10 mouse cellular contexts compared by ENCODE assay signal in the genomic region with DNA sequence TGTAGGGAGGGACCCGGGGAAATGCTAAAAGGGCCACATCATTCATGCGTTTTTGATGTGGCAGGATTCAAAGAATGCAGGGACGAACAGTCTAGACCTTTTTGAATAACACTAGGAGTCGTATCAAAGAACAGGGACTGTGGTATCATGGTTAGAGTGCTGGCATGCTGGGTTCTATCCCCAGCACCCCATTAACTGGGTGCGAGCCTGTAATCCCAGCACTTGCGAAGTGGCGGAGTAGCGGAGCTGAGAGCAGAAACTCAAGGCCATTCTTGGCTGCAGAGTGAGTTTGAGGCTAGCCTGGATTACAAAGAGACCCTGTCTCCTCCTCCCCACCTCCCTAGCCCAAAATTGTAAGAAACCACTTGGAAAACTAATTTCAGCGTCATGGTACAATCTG. TPM values are rescaled to one million over a fixed set of nuclear protein-coding genes. Genes with fewer than 3 reads are reported as not detected.
DNase-seq lines count a peak whose midpoint lies in the region; ATAC-seq and TF ChIP-seq lines count a peak whose summit lies in the region.
"Had no signal": no experiment of that assay in that cellular context is flagged by ENCODE, and none has a peak within 500 bp of the region (broad histone marks: within the 10 kb centered on the region; RNA-seq: fewer than 3 reads in every experiment).

No protein-coding gene starts in this region.

- no peaks in the 10 kb centered on the region for H3K36me3 ChIP-seq in forebrain, embryonic 11.5 days (ENCODE audit: control insufficient read depth, insufficient read depth, low read length)
- no peaks in the 10 kb centered on the region for H3K36me3 ChIP-seq in forebrain, embryonic 13.5 days (ENCODE audit: poor library complexity, severe bottlenecking)
- no peaks in the 10 kb centered on the region for H3K36me3 ChIP-seq in lung, embryonic 14.5 days (ENCODE audit: insufficient read depth)
- H3K36me3 ChIP-seq in ES-Bruce4 (ENCODE audit: control insufficient read depth, insufficient read depth, low read length, poor library complexity, severe bottlenecking): no peaks in the 10 kb centered on the region
- no peaks in the 10 kb centered on the region for H3K36me3 ChIP-seq in hindbrain, postnatal 0 days (ENCODE audit: insufficient read depth, low read length)

- H3K27me3 ChIP-seq in forebrain, embryonic 11.5 days (ENCODE audit: control insufficient read depth, insufficient read depth, low read length): peaks cover 41% of the 10 kb centered on the region
- H3K27me3 ChIP-seq in forebrain, embryonic 13.5 days: peaks cover 55% of the 10 kb centered on the region
- H3K27me3 ChIP-seq in lung, embryonic 14.5 days (ENCODE audit: insufficient read depth, low read length): peaks cover 15% of the 10 kb centered on the region; the same call in 1 of the 2 replicates
- no peaks in the 10 kb centered on the region for H3K27me3 ChIP-seq in ES-Bruce4 (ENCODE audit: control insufficient read depth, insufficient read depth, low read length, poor library complexity, severe bottlenecking)
- peaks cover 31% of the 10 kb centered on the region for H3K27me3 ChIP-seq in hindbrain, postnatal 0 days (ENCODE audit: insufficient read depth, low read length)

- no peak overlapping the region for H3K9ac ChIP-seq in forebrain, embryonic 11.5 days (ENCODE audit: low read length)
- no peak overlapping the region for H3K9ac ChIP-seq in forebrain, embryonic 13.5 days
- no peak overlapping the region for H3K9ac ChIP-seq in lung, embryonic 14.5 days
- H3K9ac ChIP-seq in ES-Bruce4 (ENCODE audit: low read depth, poor library complexity, severe bottlenecking): peak overlapping the region; percentile 46; the same call in 1 of the 2 replicates
- no peak overlapping the region for H3K9ac ChIP-seq in hindbrain, postnatal 0 days (replicated peaks; ENCODE audit: low read length)

- no peak for ATAC-seq in forebrain, embryonic 11.5 days (replicated peaks; ENCODE audit: low FRiP score)
- ATAC-seq in forebrain, embryonic 13.5 days: no peak
- ATAC-seq in lung, embryonic 14.5 days (ENCODE audit: insufficient read depth): peak; percentile 67
- no peak for ATAC-seq in hindbrain, postnatal 0 days
- ATAC-seq in inflammation-experienced regulatory T-cells, adult 6 months: no peak
- no peak for ATAC-seq in erythroid progenitor cell, adult 5-6 weeks (replicated peaks; ENCODE audit: low FRiP score, poor library complexity, severe bottlenecking)

- no peak for DNase-seq in forebrain, embryonic 11.5 days (ENCODE audit: low spot score)
- DNase-seq in lung, embryonic 14.5 days: peak; percentile 85
- DNase-seq in lung, postnatal 14 days: no peak
- DNase-seq in hindbrain, postnatal 0 days (ENCODE audit: low spot score): no peak
- DNase-seq: thymus, adult 2 months had no signal

- no peak for TF ChIP-seq POLR2A in ES-Bruce4 (IDR thresholded peaks at IDR 0.05; ENCODE audit: insufficient read depth, low read length)

- H3K27ac ChIP-seq in forebrain, embryonic 11.5 days (ENCODE audit: low read depth, low read length): no peak overlapping the region
- H3K27ac ChIP-seq in forebrain, embryonic 13.5 days: no peak overlapping the region
- peak overlapping the region; percentile 84 for H3K27ac ChIP-seq in lung, embryonic 14.5 days (ENCODE audit: low read depth)
- no peak overlapping the region for H3K27ac ChIP-seq in ES-Bruce4 (ENCODE audit: insufficient read depth, low read length)
- no peak overlapping the region for H3K27ac ChIP-seq in hindbrain, postnatal 0 days

- H3K4me2 ChIP-seq in forebrain, embryonic 11.5 days (ENCODE audit: low read depth, low read length, severe bottlenecking): peak overlapping the region; percentile 42; the same call in 1 of the 2 replicates
- no peak overlapping the region for H3K4me2 ChIP-seq in forebrain, embryonic 13.5 days
- peak overlapping the region; percentile 58 for H3K4me2 ChIP-seq in lung, embryonic 14.5 days
- H3K4me2 ChIP-seq in hindbrain, postnatal 0 days (ENCODE audit: low read depth, low read length): peak overlapping the region; percentile 47

- H3K9me3 ChIP-seq in forebrain, embryonic 11.5 days (ENCODE audit: control insufficient read depth, low read length): no peaks in the 10 kb centered on the region
- no peaks in the 10 kb centered on the region for H3K9me3 ChIP-seq in forebrain, embryonic 13.5 days (replicated peaks)
- H3K9me3 ChIP-seq in lung, embryonic 14.5 days (ENCODE audit: low read depth, low read length): no peaks in the 10 kb centered on the region
- H3K9me3 ChIP-seq in ES-Bruce4 (replicated peaks; ENCODE audit: control insufficient read depth, insufficient read depth, low read length, poor library complexity, severe bottlenecking): no peaks in the 10 kb centered on the region
- H3K9me3 ChIP-seq in hindbrain, postnatal 0 days (ENCODE audit: low read length): no peaks in the 10 kb centered on the region

- H3K4me1 ChIP-seq in forebrain, embryonic 11.5 days (replicated peaks; ENCODE audit: control insufficient read depth, insufficient read depth, low read length): peaks cover 6% of the 10 kb centered on the region
- peaks cover 16% of the 10 kb centered on the region for H3K4me1 ChIP-seq in forebrain, embryonic 13.5 days
- peaks cover 15% of the 10 kb centered on the region for H3K4me1 ChIP-seq in lung, embryonic 14.5 days (ENCODE audit: insufficient read depth)
- H3K4me1 ChIP-seq in ES-Bruce4 (ENCODE audit: control insufficient read depth, insufficient read depth, low read length): peaks cover 2% of the 10 kb centered on the region
- H3K4me1 ChIP-seq in hindbrain, postnatal 0 days (ENCODE audit: insufficient read depth, low read length): 0 out of 2 replicates have a peak, but pooled peaks cover 8% of the 10 kb centered on the region

- TF ChIP-seq CTCF in lung, embryonic 14.5 days (IDR thresholded peaks at IDR 0.05; ENCODE audit: low read depth): no peak
- no peak for TF ChIP-seq CTCF in ES-Bruce4 (IDR thresholded peaks at IDR 0.05; ENCODE audit: low read depth, low read length)
- no peak for TF ChIP-seq CTCF in hindbrain, postnatal 0 days (IDR thresholded peaks at IDR 0.05; ENCODE audit: low read depth)

- no peak for TF ChIP-seq EP300 in ES-Bruce4 (IDR thresholded peaks at IDR 0.05; ENCODE audit: insufficient read depth, low read depth, low read length)

- 3% methylated on average over 9 of the region's 9 CpGs for WGBS in forebrain, embryonic 11.5 days
- WGBS in forebrain, embryonic 13.5 days: 12% methylated on average over 9 of the region's 9 CpGs
- WGBS in lung, embryonic 14.5 days: 10% methylated on average over 9 of the region's 9 CpGs
- WGBS in hindbrain, postnatal 0 days: 17% methylated on average over 9 of the region's 9 CpGs

- no peak overlapping the region for H3K4me3 ChIP-seq in forebrain, embryonic 11.5 days (ENCODE audit: low read depth, low read length)
- no peak overlapping the region for H3K4me3 ChIP-seq in forebrain, embryonic 13.5 days
- no peak overlapping the region for H3K4me3 ChIP-seq in lung, embryonic 14.5 days (ENCODE audit: low read depth, low read length)
- no peak overlapping the region for H3K4me3 ChIP-seq in ES-Bruce4 (ENCODE audit: low read depth, low read length)
- H3K4me3 ChIP-seq in hindbrain, postnatal 0 days (ENCODE audit: low read length): no peak overlapping the region

RNA-seq across cellular contexts. Expression of a gene that starts 44.3 kb away (rescaled TPM):
- polyA plus RNA-seq in forebrain, embryonic 11.5 days (2014; fragmentation: Nextera tagmentation; extraction: Ambion mirVana): 0.88 and 2.0 TPM in 2 replicates
- polyA plus RNA-seq in forebrain, embryonic 13.5 days (2015; fragmentation: Nextera tagmentation; extraction: Ambion mirVana): 1.4 and 1.7 TPM in 2 replicates
- 82.1 and 84.8 TPM in 2 replicates for polyA plus RNA-seq in lung, embryonic 14.5 days (2014; fragmentation: Nextera tagmentation; extraction: Ambion mirVana)
- polyA plus RNA-seq in ES-Bruce4 (2011; ENCODE audit: insufficient read depth, insufficient read length, low read depth, missing spikeins): 29.8 and 30.1 TPM in 2 replicates
- 1.3 and 6.7 TPM in 2 replicates for total RNA-seq in hindbrain, postnatal 0 days (2014; rRNA removed)
- polyA plus RNA-seq in hindbrain, postnatal 0 days (2015; fragmentation: Nextera tagmentation; extraction: Ambion mirVana): 2.4 and 2.9 TPM in 2 replicates
- under 1 TPM in 1 of 3 experiments, not detected in 2; 0.56 TPM for polyA plus RNA-seq in inflammation-experienced regulatory T-cells, adult 6 months (2017; shearing (Covaris generic))
- not detected in 2 replicates for total RNA-seq in erythroid progenitor cell, adult 5-6 weeks (2015; ENCODE audit: low replicate concordance)
- not detected in 2 replicates for total RNA-seq in erythroid progenitor cell, adult 5-6 weeks (2017; ENCODE audit: low replicate concordance)
- total RNA-seq: megakaryocyte progenitor cell, adult 5-6 weeks had no signal
